Mouse (Mus musculus) urinary bladder, postnatal 14 days (tissue): ENCODE results near the gene Cmtm8.
A peak's percentile ranks its signal among the peaks of the same experiment; 100 is the strongest.

Experiments used
- DNase-seq: peaks from one replicate; pipeline ENCODE4 v3.0.0; 2021; ENCODE audit warnings: low spot score

Cmtm8 gene

DNA sequence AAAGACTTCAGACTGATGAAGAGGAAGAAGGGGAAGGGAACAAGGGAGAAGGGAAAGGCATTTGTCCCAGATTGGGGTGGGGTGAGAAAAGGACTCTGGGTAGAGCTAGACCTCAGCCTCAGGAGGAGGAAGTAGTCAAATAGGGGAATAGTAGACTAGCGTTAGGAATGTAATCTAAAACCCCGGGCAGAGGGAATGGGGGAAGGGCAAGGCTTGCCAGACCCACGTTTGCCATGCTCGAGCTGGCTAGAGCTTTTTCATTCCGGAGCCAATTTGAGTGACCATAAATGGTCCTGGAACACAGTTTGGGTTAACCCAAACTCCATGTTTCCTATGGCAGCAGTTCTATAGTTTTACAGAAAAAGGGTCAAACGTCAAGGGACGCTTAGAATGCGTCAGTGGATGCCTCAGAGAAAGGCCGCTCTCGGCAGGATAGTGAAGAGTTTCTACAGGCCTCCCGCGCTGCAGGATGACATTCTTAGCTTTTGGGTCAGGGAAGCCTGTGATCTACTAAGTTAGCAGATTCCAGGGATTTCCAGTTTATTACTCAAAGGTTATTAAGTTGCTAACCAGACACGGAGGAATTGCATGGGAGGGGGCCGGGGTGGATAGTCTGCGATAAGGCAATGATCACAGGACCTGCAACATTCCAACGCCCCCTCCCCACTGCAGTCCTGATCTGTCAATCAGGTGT lies 58.4 kb downstream of the Cmtm8 start:
- no peak for DNase-seq

DNA sequence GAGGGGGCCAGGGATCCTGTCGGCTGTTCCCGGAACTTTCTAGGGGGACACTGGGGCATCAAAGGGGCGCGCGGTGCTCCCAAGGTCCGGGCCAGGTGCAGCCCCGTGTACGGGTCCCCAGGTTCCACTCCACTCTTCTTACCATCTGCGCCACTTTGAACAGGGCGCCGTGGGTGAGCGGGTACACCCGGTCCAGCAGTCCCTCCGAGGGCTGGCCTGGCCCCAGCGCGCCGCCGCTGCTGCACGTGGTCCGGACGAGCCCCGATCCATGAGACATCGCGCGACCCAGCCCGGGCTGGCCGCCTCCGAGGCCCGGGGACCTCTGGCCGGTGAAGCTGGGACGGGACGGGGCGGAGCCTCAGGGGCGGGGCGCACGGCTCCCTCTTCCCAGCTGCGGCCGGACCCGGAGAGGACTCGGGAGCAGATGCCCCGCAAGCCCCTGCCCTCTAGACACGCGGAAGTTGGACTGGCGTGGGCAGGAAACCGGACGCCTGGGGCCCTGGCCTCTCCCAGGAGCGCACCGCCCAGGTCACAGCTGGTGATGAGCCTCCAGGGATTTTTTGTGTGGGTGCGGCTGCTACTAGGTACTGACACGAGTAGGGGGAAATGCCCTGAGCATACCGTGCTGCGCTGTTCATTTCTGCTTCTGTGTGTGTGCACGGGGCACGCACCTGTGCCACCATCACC lies 62.3 kb downstream of the Cmtm8 start, which contains the start of gene Cmtm7:
Cmtm7 (minus strand) TSS at position 331 of the 687 bp plus-strand sequence.
- peak; percentile 71 for DNase-seq

DNA sequence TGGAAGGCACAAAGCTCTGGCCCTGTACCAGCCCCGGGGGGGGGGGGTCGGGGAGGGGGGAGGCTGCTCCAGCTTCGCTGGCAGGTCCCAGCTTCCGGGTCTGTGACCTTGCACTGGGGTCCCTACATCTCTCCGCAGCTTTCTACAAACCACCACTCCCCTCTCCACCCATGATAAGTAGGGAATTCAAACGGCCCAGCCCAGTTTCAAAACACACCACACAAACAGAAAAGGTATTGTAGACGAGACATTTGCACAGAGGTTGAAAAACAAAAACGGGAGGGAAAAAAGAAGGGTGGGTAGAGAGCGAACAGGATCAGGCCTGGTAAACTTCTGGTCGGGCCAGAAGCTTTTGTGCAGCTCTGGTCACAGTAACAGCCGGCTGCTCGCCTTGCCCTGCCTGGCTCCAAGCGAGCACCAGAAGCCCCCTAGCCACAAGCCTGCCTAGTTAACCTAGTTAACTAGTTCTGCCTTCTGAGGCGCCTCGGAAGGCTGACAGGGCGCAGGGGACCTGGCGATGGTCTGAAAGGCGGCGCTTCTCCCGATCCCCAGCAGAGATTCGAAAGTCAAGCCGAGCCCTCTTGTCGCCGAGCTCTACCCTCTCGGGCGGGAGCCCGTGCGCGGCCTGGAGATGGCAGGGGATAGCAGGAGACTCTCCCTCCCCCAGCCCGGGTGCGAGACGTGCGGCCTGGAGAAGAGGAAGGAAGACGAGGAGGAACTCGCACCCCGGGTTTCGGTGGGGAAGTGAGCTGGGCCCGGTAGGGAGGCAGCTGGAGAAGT lies 63.0 kb downstream of the Cmtm8 start:
- peak; percentile 45 for DNase-seq

DNA sequence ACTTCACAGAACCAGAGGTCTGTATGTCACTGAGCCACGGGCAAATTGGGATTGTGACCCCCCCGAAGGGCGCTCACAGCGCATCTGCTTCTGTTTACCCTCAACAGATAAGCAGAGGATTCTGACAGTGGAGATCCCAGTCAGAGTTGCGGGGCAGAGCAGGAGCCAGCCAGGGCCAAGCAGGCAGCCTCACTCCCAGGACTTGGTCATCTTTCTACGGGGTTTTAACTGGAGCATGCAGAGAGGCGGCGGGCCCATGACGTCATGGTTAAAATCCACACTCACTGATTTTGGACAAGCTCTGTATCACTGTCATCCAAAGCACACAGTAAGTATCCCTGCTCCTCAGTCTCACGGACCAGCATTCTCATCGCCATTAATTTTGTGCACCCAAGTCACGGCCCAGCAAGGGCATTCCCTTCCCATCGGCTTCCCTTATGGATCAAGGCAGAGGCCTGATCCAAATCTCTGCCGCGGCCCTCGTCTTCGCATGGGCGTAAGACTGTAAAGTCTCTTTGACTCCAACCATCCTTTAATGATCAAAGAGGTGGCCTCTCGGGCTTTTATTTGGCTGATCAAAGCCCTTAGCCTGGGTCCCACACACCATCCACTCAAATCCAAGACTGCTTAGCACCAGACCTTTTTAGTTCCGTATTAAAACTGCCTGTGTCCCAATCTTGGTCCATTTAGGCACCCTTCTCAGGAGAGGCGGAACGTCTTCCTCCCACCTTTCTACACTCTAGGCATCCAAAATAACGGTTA lies 63.8 kb downstream of the Cmtm8 start:
- no peak for DNase-seq

DNA sequence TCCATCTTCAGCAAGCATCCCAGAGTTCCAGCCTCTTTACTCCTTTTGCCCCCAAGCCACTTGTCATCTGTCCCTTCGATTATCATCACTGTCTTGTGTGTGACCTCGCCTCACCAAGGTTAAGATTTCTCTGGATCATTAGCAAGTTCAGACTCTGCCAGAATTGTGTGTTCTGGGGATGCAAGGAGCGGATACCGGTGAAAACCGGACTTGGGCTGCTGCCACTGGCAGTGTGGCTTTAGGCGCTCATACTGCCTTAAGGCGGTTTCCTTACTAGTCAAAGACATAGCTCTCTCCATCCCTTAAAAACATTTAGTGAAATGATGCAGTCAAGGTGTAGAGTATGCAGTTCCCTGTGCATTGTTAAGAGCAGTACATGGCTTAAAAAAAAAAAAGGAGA lies 65.1 kb downstream of the Cmtm8 start:
- DNase-seq, result no peak

DNA sequence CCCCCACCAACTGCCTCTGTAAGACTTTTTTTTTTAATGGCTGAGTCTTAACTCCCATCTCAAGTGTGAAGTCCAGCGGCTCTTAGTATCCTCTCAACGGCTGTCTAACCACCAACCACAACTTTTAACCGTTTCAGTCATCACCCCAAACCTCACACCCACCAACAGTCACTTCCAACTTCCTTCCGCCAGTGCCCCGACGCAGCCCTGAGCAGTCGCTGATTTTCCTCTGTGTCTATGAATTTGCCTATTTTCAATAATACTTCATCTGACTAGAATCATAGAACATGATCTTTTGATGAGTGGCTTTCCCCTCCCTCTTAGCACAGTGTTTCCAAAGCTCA lies 65.9 kb downstream of the Cmtm8 start:
- no peak for DNase-seq

DNA sequence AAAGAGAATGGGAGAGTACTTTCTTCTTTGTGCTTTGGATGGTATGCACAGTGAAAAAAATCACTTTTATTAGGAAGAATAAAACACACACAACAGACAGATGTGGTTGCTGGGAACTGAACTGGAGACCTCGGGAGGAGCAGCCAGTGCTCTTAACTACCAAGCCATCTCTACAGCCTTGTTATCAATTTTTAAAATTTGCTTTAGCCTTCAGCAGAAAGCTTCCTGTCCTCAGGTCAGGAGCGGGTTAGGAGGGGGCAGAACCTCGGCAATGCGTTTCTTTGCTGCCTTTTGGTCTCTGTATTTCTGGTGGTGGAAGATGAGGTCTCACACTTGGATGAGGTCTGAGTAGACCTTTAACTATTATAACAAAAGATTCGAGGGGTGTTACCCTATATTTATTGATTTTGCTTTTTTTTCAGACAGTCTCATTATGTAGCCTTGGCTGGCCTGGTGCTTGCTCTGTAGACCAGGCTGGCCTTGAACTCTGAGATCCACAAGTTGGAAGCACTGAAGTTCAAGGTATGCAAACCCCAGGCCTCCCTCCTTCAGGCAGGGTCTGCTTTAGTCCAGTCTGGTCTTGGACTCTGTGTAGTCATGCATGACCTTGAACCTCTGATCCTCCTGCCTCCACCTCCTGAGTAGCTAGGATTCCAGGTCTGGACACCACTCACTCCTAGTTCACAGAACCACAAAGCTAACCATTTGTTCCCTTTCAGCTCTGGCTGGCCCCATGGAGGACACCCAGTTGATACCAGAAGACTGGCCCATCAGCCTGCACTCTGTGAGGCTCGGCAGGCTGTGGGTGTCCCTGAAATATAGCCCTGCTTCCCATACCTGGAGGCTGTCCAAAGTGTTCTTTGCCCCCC lies 66.5 kb downstream of the Cmtm8 start:
- DNase-seq, result no peak

DNA sequence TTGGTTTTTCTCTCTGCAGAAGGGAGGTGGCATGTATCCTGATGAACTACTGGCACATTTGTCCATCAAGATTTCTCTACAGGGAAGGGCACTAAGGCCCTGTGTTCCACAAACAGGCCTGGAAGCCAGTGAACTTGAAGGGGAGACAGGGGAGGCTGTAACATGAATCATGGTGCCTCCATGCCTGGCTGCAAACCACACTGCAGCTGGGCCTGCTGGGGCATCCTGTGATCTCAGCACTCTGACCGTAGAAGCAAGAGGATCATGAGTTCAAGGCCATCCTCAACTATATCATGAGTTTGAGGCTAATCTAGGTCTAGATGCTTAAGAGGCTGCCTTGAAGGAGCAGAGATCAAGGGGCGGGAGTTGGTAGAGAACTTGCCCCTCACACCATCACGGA lies 67.6 kb downstream of the Cmtm8 start:
- DNase-seq, result no peak

DNA sequence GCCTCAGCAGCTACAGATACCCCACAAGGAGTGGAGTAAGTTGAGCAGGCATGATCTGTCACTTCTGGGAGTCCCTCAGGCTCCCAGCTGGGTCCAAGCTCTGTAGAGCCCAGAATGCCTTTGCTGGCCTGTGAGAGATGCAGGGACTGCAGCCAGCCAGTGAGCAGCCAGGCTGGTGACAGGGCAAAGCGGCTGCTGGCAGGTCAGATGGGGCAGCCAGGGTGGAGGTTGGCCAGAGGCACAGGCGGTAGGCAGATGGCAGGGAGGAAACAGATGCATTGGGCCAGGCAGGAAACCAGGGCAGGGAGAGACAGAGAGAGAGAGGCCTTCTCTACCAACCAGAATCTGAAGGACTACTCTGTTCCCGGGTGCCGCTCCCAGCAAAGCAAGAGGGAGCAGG lies 68.7 kb downstream of the Cmtm8 start:
- DNase-seq, result no peak

DNA sequence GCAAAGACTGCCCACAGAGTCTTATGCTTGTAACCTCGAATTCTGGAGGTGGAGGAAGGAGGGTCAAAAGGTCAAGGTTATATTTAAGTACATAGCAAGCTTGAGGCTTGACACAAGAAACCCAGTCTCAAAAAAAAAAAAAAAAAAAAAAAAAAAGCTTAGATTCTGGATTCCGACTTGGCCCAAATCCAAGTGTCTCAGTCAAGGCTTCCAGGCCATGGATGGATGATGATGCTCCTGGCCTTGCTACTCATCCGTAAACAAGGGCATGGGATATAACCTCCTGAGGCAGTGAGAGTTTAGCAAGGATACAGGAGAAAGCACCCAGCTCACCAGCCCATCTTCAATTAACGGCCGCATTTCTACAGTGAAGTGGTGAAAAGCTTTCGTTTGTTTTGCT lies 69.3 kb downstream of the Cmtm8 start:
- DNase-seq, result no peak

DNA sequence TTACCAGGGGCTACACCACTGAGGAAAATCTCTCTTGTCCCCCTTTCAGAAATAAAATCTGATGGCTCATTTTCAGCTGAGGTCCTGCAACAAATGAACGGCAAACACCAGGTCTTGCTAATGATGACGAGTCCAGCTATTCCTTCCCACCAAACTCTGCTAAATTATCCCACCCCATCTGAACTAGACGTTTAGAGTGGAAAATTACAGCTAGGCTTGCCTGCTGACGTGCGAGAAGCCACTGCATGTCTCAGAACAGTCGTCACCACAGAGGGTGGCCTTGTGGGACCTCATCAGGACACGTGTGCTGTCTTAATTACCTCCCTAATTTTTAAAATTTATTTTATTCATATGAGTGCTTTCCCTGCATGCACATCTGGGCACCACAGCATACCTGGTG lies 72.4 kb downstream of the Cmtm8 start:
- DNase-seq, result no peak

DNA sequence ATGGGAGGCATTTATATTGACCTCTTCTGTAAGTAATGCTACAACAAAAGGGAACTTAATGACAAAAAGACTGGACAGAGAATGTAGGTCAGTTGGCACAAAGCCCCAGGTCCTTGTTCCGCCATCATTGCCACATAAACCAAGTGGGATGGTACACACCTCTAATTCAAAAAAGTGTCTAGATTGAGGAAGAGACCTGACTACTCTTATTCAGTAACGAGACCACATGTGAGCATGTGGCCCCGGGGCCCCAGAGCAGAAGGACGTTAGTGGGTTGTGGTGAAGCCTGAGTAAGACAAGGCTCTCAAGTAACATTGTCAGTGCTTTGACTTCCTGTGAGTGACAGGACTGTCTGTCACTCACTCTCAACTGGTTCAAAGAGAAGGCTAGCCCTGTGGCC lies 73.7 kb downstream of the Cmtm8 start:
- no peak for DNase-seq

DNA sequence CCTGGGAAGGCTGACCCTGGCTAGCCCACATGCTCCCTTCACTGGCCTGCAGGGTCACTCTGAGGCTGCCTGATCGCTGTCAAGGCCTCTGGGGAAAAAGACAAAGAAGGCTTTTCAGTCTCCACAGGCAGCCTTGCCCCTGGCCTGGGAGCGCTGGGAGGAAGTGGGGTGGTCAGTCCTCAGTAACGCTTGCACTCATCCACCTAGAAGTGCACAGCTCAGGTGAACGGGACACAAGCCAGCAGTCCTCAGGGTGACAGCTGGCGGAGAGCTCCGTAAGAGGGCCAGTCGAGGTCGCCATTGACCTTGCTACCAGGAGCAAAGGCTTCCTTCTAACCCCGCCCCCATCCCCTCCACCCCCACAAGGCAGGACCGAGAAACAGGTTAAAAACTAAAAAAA lies 75.9 kb downstream of the Cmtm8 start:
- no peak for DNase-seq

DNA sequence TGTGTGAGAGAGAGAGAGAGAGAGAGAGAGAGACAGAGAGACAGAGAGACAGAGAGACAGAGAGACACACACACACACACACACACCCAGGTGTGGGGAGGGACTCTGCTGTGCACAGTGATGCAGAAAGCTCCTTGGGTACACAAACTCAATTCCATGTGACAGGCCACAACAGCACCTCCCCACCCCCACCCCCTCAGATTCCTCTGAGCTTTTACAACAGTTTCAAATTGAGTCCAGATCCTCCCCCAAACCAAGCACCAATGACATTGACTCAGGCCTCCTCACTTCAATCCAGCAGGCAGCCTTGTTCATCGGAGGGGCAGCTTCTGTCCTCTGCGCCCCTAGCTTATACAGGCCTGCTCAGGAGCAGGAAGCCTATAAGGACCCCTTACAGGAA lies 76.4 kb downstream of the Cmtm8 start:
- DNase-seq, result no peak

DNA sequence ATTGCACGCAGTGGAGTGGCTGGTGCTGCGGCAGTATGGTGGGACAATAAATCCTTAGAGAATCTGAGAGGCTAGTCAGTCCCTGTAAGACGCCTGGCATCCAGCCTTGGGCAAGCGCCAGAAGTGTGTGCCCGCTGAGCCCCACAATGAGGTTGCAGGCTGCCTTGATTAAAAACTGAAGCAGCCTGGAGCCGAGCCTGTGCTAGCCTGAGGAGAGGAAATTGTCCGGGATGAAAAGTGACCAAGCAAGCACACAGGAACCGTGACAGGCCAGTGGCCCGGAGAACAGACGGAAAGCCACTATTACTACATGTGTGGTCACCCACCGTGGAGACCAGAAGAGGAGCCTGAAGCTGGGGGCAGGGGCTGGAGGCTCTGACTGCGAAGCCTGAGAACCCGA lies 76.9 kb downstream of the Cmtm8 start:
- DNase-seq, result peak; percentile 28

DNA sequence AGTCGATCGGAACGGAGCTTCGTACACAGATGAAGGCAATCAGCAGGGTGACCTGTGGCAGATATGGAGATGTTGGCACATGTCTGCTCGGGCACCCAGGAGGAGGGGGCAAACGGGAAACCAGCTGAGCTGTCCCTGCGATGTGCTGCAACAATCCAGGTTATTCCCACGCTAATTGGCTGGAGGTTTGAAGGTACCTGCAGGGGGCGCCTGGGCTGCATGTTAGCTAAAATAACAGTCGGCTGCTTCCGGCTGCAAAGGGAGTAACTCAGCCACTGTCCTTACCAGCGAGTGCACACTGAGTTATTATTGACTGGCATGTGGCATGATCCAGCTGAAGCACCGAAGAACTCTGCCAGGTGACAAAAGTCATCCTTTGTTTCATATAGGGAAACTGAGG lies 80.6 kb downstream of the Cmtm8 start:
- peak; percentile 13 for DNase-seq

DNA sequence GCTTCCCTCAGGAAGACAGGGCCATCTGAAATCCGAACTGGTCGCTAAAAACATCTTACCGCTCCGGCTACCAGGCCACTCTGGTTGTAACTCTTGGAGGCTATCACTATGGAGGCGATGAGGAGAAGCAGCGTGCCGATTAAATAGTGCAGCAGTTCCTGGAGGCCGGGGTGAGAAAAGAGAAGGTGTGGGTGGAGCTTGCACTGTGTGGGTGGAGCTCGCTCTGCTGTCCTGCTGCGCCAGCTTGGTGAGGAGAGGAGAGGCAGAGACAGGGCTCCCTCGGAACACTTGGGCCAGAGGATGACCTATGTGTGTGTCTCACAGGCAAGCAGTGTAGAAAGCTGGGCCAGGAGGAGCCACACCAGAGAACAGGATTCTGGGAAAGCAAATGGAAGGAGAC lies 82.1 kb downstream of the Cmtm8 start:
- no peak for DNase-seq

DNA sequence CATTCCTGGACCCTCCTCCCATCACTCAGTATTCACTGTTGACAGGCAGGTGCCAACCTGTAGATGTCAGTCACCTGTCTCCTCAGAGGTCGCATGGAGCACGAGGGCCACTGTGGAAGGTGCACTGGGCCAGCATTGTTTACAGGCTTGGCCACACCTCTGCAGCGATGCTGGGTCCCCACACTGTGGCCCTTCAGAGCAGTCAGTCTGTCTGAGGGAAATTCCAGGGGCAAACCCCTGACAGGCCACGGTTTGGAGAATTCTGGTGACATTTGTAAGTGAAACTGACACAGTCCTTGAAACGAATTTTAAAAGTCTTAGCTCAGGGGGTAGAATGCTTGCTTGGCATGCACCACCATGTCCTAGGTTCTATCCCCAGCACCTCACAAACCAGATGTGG lies 83.6 kb downstream of the Cmtm8 start:
- DNase-seq, result no peak

DNA sequence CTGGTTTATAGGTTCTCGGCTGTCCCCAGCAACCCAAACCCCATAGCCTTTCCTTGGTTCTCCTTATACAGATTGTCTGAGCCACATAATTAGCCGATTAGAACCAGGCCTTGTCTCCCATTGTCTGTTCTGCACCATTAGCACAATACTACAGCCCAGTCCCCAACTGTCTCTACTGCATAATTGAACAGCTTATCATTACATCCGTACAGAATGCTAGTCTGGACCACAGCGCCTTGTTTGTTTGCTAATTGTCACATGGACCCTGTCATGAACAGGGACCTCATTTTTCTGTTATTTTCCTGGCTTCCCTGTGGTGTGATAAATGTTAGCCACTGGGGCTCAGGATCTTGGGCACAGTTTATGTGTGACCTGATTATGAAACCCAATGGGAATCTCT lies 84.1 kb downstream of the Cmtm8 start:
- no peak for DNase-seq

DNA sequence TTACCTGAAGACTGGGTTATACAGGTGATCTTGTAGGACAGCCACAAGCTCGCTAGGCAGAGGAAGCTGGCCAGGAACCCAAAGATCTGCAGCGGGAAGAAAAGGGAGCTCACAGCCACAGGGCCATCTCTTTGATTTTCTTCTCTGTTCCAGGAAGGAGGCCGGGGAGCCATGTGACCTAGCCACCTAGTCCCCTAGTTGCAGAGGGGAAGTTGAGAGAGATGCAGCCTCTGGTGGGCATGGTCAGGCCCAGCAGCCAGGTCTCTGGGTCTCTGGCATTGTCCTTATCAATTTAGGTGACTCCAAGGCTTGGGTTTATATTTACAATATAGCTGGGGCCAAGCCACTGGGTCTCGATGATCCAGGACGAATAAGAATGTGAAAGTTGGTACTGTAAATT lies 85.2 kb downstream of the Cmtm8 start:
- no peak for DNase-seq

DNA sequence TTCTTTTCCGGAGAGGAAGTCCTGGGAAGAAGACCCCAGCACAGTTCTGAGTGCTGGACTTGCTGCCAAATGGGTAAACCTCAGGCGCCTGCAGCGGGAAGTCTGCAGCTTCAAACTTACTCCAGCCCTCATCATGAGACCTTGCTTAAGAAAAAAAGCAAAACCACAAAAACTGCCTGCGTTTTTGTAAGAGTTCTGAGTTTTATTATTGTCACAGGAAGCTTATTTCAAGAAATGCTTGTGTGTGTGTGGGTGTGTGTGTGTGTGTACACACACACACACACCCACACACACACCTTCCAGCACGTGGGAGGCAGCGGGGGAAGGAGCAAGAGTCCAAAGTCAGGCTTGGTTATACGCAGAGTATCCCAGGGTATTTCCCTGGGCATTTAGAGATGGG lies 85.7 kb downstream of the Cmtm8 start:
- DNase-seq, result no peak
